11 mouse cellular contexts compared by ENCODE assay signal in the genomic region with DNA sequence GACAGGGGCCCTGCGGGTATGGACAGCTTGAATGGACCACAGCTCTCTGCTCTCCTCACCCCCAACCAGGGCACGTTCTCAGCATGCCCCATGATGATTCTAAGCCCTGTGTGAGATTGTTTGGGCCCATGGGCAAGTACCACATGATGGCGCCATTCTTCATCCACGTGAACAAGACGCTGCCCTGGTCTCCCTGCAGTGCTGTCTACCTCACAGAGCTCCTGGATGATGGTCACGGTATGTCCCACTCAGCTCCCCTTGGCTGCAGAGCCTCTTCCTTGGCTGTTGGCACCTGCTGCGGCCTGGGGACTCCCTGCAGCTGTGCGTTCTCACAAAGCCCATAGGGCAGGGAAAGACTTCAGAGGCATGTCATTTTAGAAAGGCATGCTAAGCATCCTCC. TPM values are rescaled to one million over a fixed set of nuclear protein-coding genes. Genes with fewer than 3 reads are reported as not detected.
DNase-seq lines count a peak whose midpoint lies in the region; ATAC-seq and TF ChIP-seq lines count a peak whose summit lies in the region.
"Had no signal": no experiment of that assay in that cellular context is flagged by ENCODE, and none has a peak within 500 bp of the region (broad histone marks: within the 10 kb centered on the region; RNA-seq: fewer than 3 reads in every experiment).

No protein-coding gene starts in this region.

- no peak overlapping the region for H3K27ac ChIP-seq in heart, postnatal 0 days (ENCODE audit: low read depth)
- H3K27ac ChIP-seq in midbrain, postnatal 0 days (ENCODE audit: low read depth, low read length), result no peak overlapping the region
- no peak overlapping the region for H3K27ac ChIP-seq in midbrain, embryonic 16.5 days (ENCODE audit: low read length)
- no peak overlapping the region for H3K27ac ChIP-seq in cortical plate, adult 2 months (ENCODE audit: insufficient read depth, low read length)
- H3K27ac ChIP-seq: neural tube, embryonic 13.5 days; stomach, embryonic 15.5 days had no signal

- no peaks in the 10 kb centered on the region for H3K9me3 ChIP-seq in heart, postnatal 0 days (replicated peaks; ENCODE audit: control insufficient read depth, low read length)
- no peaks in the 10 kb centered on the region for H3K9me3 ChIP-seq in midbrain, postnatal 0 days (ENCODE audit: low read length)
- no peaks in the 10 kb centered on the region for H3K9me3 ChIP-seq in midbrain, embryonic 16.5 days (replicated peaks; ENCODE audit: control insufficient read depth, low read length, poor library complexity, severe bottlenecking)
- H3K9me3 ChIP-seq: neural tube, embryonic 13.5 days; stomach, embryonic 15.5 days had no signal

- ATAC-seq in heart, postnatal 0 days (ENCODE audit: insufficient read depth, low read depth), result no peak
- no peak for ATAC-seq in midbrain, postnatal 0 days (ENCODE audit: low FRiP score)
- no peak for ATAC-seq in midbrain, embryonic 16.5 days
- ATAC-seq: intestine, embryonic 16.5 days had no signal

- no peak overlapping the region for H3K4me3 ChIP-seq in heart, postnatal 0 days (ENCODE audit: low read depth, low read length)
- no peak overlapping the region for H3K4me3 ChIP-seq in midbrain, postnatal 0 days (ENCODE audit: low read depth, low read length)
- H3K4me3 ChIP-seq in midbrain, embryonic 16.5 days (ENCODE audit: low read depth, low read length), result no peak overlapping the region
- no peak overlapping the region for H3K4me3 ChIP-seq in cortical plate, adult 2 months (ENCODE audit: insufficient read depth, low read length)
- H3K4me3 ChIP-seq: neural tube, embryonic 13.5 days; stomach, embryonic 15.5 days had no signal

- no peak overlapping the region for H3K9ac ChIP-seq in heart, postnatal 0 days (replicated peaks; ENCODE audit: low read depth, low read length)
- H3K9ac ChIP-seq in midbrain, postnatal 0 days (replicated peaks; ENCODE audit: low read length, poor library complexity, severe bottlenecking), result no peak overlapping the region
- H3K9ac ChIP-seq in midbrain, embryonic 16.5 days (ENCODE audit: low read depth, low read length), result no peak overlapping the region
- H3K9ac ChIP-seq: neural tube, embryonic 13.5 days; stomach, embryonic 15.5 days had no signal

- no peaks in the 10 kb centered on the region for H3K27me3 ChIP-seq in heart, postnatal 0 days (ENCODE audit: control insufficient read depth, insufficient read depth, low read length)
- no peaks in the 10 kb centered on the region for H3K27me3 ChIP-seq in midbrain, postnatal 0 days (ENCODE audit: insufficient read depth, low read length)
- H3K27me3 ChIP-seq in midbrain, embryonic 16.5 days (ENCODE audit: control insufficient read depth, insufficient read depth, low read depth, low read length), result no peaks in the 10 kb centered on the region
- no peaks in the 10 kb centered on the region for H3K27me3 ChIP-seq in splenic B cell, adult 2 months (ENCODE audit: control insufficient read depth, insufficient read depth, low read length, poor library complexity, severe bottlenecking)
- H3K27me3 ChIP-seq: neural tube, embryonic 13.5 days; stomach, embryonic 15.5 days had no signal

- H3K4me1 ChIP-seq in heart, postnatal 0 days (ENCODE audit: control insufficient read depth, insufficient read depth), result no peaks in the 10 kb centered on the region
- no peaks in the 10 kb centered on the region for H3K4me1 ChIP-seq in midbrain, postnatal 0 days (ENCODE audit: insufficient read depth, low read length)
- H3K4me1 ChIP-seq in midbrain, embryonic 16.5 days (ENCODE audit: control insufficient read depth, insufficient read depth, low read length), result no peaks in the 10 kb centered on the region; the same call in 1 of the 2 replicates
- peaks cover 2% of the 10 kb centered on the region; the same call in 1 of the 2 replicates for H3K4me1 ChIP-seq in cortical plate, adult 2 months (ENCODE audit: control insufficient read depth, insufficient read depth, low read length)

- peak; percentile 47 for TF ChIP-seq CTCF in heart, postnatal 0 days (IDR thresholded peaks at IDR 0.05; ENCODE audit: low read depth)
- peak; percentile 49 for TF ChIP-seq CTCF in midbrain, postnatal 0 days (IDR thresholded peaks at IDR 0.05)
- peak; percentile 48 for TF ChIP-seq CTCF in cortical plate, adult 2 months (IDR thresholded peaks at IDR 0.05; ENCODE audit: extremely low read depth, insufficient read depth, low read length)

- no peaks in the 10 kb centered on the region for H3K36me3 ChIP-seq in heart, postnatal 0 days (replicated peaks; ENCODE audit: control insufficient read depth, insufficient read depth, low read length)
- no peaks in the 10 kb centered on the region for H3K36me3 ChIP-seq in midbrain, postnatal 0 days (ENCODE audit: insufficient read depth, low read length)
- no peaks in the 10 kb centered on the region for H3K36me3 ChIP-seq in midbrain, embryonic 16.5 days (ENCODE audit: control insufficient read depth, insufficient read depth, low read length)
- H3K36me3 ChIP-seq in splenic B cell, adult 2 months (ENCODE audit: control insufficient read depth, insufficient read depth, low read length, poor library complexity, severe bottlenecking), result no peaks in the 10 kb centered on the region
- H3K36me3 ChIP-seq: neural tube, embryonic 13.5 days; stomach, embryonic 15.5 days had no signal

- no peak for TF ChIP-seq EP300 in heart, postnatal 0 days (IDR thresholded peaks at IDR 0.05; ENCODE audit: low read depth)

- intact Hi-C loops in left cerebral cortex, postnatal 36 days (cut with DNase I), result no loop called here

- TF ChIP-seq POLR2A in cortical plate, adult 2 months (IDR thresholded peaks at IDR 0.05; ENCODE audit: extremely low read depth, insufficient read depth, low read length), result no peak

- no peak overlapping the region for H3K4me2 ChIP-seq in heart, postnatal 0 days (ENCODE audit: low read depth, low read length)
- no peak overlapping the region for H3K4me2 ChIP-seq in midbrain, postnatal 0 days (ENCODE audit: low read depth, low read length, poor library complexity, severe bottlenecking)
- no peak overlapping the region for H3K4me2 ChIP-seq in midbrain, embryonic 16.5 days (ENCODE audit: low read length)
- H3K4me2 ChIP-seq: neural tube, embryonic 13.5 days; stomach, embryonic 15.5 days had no signal

- no peak for DNase-seq in heart, postnatal 0 days (ENCODE audit: low spot score)
- no peak for DNase-seq in heart, adult 8-10 months (ENCODE audit: low spot score)
- no peak for DNase-seq in midbrain, postnatal 0 days (ENCODE audit: low spot score)
- DNase-seq in splenic B cell, adult 2 months (ENCODE audit: low read depth, low spot score), result peak; percentile 33
- DNase-seq in spleen, postnatal 36 days (ENCODE audit: low spot score in 2 of 2), result no peak
- DNase-seq in left cerebral cortex, postnatal 36 days (ENCODE audit: low spot score in 2 of 2), result no peak

- WGBS in heart, postnatal 0 days, result 47% methylated on average over 8 of the region's 8 CpGs
- 67% methylated on average over 8 of the region's 8 CpGs for WGBS in midbrain, postnatal 0 days
- WGBS in midbrain, embryonic 16.5 days, result 64% methylated on average over 8 of the region's 8 CpGs

RNA-seq across cellular contexts. Expression of a gene that starts 10.9 kb away (rescaled TPM):
- 15.6 and 24.3 TPM in 2 replicates for total RNA-seq in heart, postnatal 0 days (2014; rRNA removed; ENCODE audit: low replicate concordance)
- 9.2 and 11.6 TPM in 2 replicates for polyA plus RNA-seq in heart, postnatal 0 days (2015; fragmentation: Nextera tagmentation; extraction: Ambion mirVana)
- total RNA-seq in heart, adult 8-10 months (2022), result 1 to 10 TPM; 2.2 to 3.3 (median 2.9) TPM
- 2.9 and 3.0 TPM in 2 replicates for total RNA-seq in midbrain, postnatal 0 days (2014; rRNA removed)
- polyA plus RNA-seq in midbrain, postnatal 0 days (2015; fragmentation: Nextera tagmentation; extraction: Ambion mirVana), result 1.2 and 1.9 TPM in 2 replicates
- polyA plus RNA-seq in midbrain, embryonic 16.5 days (2015; fragmentation: Nextera tagmentation; extraction: Ambion mirVana), result 1.1 and 2.2 TPM in 2 replicates
- polyA plus RNA-seq in cortical plate, adult 2 months (2012; rRNA removed), result 2.0 TPM in 2 replicates
- 1 to 10 TPM; 4.0 to 4.1 TPM for total RNA-seq in left cerebral cortex, postnatal 36 days (2021)

RNA-seq across cellular contexts. Expression of a gene that starts 31.0 kb away (rescaled TPM):
- total RNA-seq in heart, postnatal 0 days (2014; rRNA removed; ENCODE audit: low replicate concordance), result 4.3 and 8.4 TPM in 2 replicates
- polyA plus RNA-seq in heart, postnatal 0 days (2015; fragmentation: Nextera tagmentation; extraction: Ambion mirVana), result 2.1 and 3.1 TPM in 2 replicates
- 1 to 10 TPM; 4.6 to 7.1 (median 5.9) TPM for total RNA-seq in heart, adult 8-10 months (2022)
- 18.3 and 19.3 TPM in 2 replicates for total RNA-seq in midbrain, postnatal 0 days (2014; rRNA removed)
- polyA plus RNA-seq in midbrain, postnatal 0 days (2015; fragmentation: Nextera tagmentation; extraction: Ambion mirVana), result 4.7 and 5.9 TPM in 2 replicates
- 7.4 and 9.0 TPM in 2 replicates for polyA plus RNA-seq in midbrain, embryonic 16.5 days (2015; fragmentation: Nextera tagmentation; extraction: Ambion mirVana)
- 3.6 and 3.7 TPM in 2 replicates for polyA plus RNA-seq in cortical plate, adult 2 months (2012; rRNA removed)
- total RNA-seq in left cerebral cortex, postnatal 36 days (2021), result 1 to 10 TPM; 4.7 to 6.4 TPM
